Mouse (Mus musculus): Measurements from ENCODE around the gene Traf7.

Traf7 gene

GRCm38 (mm10) chr17:24478663-24479380, 48.9 kb downstream of the Traf7 start, which contains the start of gene Mlst8:
Gene Mlst8, minus strand, starts transcription at chr17:24479078.
- no peak for DNase-seq (ENCODE audit: extremely low read depth, low read depth, low spot score)

- DNase-seq (ENCODE audit: extremely low read depth, low read depth, low spot score) = no peak
Measured at GRCm38 (mm10) chr17:24477985-24478600, 49.6 kb downstream of the Traf7 start.

DNA sequence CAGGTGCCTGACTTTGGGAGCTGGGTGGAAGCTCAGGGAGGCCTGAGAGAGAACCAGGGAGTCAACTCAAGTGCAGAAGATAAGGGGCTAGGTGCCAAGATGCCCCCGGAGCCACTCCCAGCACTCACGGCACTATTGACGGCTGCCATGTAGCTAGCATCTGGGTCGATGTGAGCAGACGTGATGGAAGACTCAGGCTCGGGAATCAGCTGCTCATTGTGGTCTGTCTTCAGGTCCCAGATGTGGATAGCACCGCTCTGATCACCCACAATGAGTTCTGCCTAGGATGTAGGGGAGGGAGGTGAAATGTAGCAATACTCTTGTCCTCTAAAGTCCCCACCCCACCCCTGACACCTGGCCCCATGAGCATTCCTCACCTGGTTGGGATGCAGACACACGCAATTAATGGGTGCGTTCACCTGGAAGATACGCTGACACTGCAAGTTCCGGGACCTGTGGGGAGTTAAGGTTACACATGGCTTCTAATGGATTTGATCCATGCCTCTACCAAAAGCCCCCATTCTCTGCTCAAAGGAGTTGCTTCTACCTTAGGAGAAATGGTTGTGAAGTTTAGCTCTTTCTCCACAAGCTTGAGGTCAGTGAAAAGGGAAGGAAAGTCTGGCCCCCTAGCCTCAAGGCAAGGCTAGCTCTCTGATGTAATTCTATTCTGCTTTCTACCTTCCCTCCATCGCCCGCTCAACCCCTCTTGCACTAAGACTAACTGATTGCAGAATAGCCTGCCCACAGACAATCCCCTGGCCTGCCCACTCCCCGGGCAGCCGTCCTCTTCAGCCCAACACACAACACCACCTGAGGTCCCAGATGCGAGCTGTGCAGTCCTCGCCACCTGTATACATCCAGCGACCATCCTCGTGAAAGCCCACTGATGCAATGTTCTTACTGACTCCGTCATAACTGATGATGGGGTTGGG, 50.4 kb downstream of the Traf7 start:
- no peak for DNase-seq (ENCODE audit: extremely low read depth, low read depth, low spot score)

DNA sequence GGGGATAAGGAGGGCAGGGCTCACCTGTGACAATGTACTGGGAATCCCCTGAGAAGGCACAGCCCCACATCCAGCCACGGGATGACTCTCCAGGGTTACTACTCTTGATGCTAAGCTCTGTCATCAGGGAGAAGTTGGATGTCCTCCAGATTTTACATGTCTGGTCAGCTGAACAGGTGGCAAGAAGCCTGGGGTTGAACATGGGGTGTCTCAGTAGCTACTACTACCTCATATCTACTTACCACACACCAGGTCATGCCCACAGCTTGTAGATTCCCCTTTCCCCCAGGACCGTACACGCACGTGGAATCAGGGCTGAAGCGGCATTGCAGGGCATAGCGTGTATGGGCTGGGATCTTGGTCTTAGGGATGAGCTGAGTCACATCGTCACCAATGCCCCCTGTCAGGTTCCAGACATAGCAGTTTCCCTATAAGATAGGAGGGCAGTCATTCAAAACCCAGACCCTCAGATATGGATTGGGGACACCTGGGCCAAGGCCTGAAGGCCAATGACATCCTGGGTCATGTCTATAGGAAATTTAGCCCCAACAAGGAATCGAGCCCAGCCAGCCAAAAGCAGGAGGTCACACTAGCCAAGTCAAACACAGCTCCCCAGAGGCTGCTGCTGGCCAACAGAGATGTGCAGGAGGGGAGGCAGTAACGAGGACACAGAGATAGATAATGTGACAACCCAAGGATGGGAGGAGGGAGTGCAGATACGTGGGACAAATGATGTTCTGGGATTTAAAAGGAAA, 51.5 kb downstream of the Traf7 start:
- DNase-seq (ENCODE audit: extremely low read depth, low read depth, low spot score) = no peak

DNA sequence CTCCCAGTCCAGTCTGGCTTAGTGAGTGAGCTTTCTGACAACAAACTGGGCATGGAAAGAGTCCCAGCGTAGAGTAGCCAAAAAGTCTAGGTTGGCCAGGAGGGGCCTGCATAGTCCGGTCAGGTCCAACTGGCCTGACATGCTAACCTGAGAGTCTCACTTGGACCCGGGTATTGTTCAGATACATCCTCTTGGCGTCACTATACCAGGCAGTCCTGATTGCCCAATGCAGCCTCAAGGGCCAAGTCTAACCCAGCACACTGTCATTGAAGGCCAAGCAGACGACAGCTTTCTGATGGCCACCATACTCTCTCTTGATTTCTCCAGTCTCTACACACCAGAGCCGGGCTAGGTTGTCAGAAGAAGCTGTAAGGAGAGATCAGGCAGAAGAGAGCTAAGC, 52.2 kb downstream of the Traf7 start:
- no peak for DNase-seq (ENCODE audit: extremely low read depth, low read depth, low spot score)

- no peak for DNase-seq (ENCODE audit: extremely low read depth, low read depth, low spot score)
Measured at GRCm38 (mm10) chr17:24474557-24474956, 53.2 kb downstream of the Traf7 start.

DNA sequence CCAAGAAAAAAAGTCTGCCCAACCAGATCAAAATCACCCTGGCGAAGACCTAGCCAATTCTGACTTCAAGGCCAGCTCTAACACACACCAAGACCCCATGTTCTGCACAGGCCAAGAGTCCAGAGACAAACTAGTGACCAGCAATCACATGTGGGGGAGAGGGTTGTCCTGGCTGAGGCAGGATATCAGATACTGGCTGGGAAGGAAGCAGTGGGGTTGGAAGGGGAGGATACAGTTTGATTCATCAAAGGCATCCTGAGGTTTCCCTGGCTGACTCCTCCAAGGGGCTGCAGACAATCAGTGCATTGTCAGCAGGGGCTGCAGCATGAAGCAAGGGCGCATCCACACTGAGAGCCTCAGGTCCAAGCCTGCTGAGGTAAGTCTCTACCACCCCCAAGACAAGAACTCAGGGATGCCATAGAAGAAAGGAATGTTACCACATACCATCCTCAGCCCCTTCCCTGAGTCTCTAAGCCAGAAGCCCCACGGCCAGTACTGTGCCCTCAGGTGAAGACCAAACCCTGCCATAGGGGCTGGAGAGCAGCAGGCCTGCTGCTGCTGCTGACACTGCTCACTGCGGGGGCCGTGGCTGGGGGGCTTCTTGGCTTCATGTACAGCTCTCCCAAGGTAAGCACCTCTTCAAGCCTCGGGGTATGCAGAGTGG, 54.0 kb downstream of the Traf7 start, which contains the start of gene Bricd5:
Gene Bricd5 (plus strand): TSS at position 273 of the 664 bp plus-strand sequence.
- DNase-seq (ENCODE audit: extremely low read depth, low read depth, low spot score) = no peak

DNA sequence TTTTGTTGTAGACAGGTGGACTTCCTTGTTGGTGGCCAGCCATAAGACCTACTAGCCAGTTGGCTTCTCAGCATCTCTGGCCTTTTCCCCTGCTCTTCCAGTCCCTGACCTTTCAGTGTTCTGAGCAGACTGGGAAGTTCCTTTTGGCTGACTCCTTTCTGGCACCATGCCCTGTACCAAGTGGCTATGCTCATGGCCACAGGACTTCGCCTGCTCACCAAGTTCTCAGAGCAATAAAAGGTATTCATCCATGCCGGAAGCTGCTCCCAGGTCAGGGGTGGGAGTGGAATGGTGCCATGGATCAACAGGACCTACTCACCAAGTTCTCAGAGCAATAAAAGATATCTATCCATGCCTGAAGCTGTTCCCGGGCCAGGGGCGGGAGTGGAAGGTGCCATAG, 55.2 kb downstream of the Traf7 start:
- DNase-seq (ENCODE audit: extremely low read depth, low read depth, low spot score) = peak; percentile 78

DNA sequence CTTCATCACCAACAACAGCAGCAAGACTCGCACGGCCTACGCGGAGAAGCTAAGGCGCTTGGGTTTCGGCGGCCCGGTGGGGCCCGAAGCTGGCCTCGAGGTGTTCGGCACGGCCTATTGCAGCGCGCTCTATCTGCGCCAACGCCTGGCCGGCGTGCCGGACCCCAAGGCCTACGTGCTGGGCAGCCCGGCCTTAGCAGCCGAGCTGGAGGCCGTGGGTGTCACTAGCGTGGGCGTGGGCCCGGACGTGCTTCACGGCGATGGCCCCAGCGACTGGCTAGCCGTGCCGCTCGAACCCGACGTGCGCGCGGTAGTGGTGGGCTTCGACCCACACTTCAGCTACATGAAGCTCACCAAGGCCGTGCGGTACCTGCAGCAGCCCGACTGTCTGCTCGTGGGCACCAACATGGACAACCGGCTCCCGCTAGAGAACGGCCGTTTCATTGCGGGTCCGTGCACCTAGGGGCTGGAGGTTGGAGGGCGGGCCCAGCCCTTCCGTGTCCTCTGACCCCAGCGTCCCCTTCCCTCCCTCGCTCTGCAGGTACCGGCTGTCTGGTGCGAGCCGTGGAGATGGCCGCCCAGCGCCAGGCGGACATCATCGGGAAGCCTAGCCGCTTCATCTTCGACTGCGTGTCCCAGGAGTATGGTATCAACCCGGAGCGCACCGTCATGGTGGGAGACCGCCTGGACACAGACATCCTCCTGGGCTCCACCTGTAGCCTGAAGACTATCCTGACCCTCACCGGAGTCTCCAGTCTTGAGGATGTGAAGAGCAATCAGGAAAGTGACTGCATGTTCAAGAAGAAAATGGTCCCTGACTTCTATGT, 56.8 kb downstream of the Traf7 start:
- DNase-seq (ENCODE audit: extremely low read depth, low read depth, low spot score) = no peak

DNA sequence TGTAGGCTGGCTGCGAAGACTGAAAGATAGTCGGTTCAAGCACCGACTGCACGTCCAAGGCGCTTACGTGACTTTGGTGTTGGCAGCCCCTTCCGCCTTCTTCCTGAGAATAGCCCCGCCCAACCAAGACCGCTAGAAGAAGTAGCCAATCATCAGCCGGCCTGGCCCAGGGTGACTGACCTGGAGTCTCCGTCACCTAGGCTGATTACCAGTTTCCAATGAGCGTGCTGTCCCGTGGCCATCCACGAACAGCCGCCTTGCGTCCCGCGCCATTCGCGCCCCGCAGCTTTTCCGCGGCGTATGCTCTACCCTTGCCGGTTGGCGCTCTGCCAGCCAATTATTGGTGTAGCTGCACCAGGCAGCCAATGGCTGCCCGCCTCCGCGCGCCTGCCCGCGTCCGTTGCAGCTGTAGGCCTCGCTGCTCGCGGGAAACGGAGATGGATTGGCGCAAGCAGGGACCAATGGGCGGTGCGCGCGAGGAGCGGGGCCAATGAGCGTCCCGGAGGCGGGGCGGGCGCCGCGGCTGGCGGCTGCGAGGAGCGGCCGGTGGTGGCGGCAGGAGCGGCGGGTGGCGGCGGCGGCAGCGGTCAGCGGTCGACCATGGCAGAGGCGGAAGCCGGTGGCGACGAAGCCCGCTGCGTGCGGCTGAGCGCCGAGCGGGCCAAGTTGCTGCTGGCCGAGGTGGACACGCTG, 57.7 kb downstream of the Traf7 start, which contains the start of the genes E4f1 and Pgp:
Gene E4f1 (minus strand): TSS at position 404 of the 693 bp plus-strand sequence.
Gene Pgp (plus strand): TSS at position 483 of the 693 bp plus-strand sequence.
- DNase-seq (ENCODE audit: extremely low read depth, low read depth, low spot score) = peak; percentile 72

- DNase-seq (ENCODE audit: extremely low read depth, low read depth, low spot score) = no peak
Measured at GRCm38 (mm10) chr17:24469336-24469909, 58.3 kb downstream of the Traf7 start.

DNA sequence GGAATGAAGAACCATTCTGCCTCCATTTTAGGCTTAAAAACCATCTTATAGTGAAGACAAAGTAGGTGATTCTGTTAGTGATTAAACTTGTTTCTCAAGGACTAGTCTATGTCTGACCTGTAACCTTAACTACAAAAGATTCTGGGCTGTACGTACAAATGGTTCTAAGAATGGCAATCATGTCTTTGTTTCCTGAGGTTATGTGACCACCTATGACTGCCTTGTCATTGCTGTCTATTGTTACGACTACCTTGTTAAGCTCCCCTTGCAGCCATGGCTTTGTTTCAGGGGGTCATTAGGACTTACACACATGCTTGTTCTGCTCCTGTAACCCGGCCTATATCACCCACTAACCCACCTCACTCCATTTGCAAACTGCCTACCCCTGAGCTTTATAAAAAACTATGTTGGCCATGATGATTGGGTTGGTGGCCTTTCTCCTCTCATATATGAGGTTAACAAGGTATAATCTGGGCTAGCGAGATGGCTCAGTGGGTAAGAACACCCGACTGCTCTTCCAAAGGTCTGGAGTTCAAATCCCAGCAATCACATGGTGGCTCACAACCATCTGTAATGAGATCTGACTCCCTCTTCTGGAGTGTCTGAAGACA, 59.0 kb downstream of the Traf7 start:
- no peak for DNase-seq (ENCODE audit: extremely low read depth, low read depth, low spot score)

DNA sequence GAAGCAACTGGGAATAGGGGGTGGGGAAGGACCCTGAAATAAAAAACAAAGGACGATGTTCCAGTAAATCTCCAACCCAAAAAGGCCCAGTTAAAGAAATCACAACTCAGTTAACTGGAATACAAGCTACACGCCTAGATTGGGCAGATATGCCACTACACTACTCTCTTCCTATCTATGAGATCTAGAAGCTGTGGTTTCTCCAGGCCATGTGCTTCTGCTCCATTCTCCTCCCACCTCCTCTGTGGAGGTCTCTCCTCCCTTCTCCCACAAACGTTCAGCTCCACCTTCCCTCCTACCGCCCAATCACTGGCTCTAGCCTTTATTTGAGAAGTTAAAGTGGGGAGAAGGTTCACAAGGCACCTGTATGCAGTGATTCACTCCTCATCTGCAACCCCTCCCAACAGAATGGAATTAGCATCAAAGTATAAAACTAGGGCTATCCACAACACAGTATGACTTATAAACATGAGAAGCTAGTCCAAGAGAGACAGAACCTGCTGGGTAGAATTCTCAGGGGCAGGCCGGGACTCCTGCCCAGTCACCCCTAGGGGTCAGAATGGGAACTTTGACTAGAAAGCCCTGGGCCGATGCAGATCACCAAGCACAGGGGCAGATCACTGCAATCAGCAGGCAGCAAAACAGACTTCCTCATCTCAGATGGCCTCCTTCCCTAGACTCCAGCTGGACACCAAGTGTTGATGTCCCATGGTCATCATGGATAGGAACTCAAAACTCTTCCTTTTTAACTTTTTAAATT, 64.2 kb downstream of the Traf7 start:
- no peak for DNase-seq (ENCODE audit: extremely low read depth, low read depth, low spot score)

DNA sequence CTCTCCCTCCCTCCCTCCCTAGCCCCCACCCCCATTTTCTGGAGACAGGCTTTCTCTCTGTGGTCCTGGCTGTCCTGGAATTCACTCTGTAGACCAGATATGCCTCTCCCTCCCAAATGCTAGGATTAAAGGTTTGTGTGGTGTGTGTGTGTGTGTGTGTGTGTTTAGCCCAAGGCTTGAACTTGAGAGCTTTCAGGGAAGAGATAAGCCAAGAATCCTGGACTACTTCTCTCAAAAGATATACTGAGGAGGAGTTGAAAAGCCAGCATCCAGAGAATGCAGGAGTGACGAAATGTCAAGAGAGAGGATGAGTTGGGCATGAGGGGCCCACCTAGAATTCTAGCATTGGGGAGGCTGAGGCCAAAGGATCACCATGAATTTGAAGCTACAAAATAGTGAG, 64.8 kb downstream of the Traf7 start:
- DNase-seq (ENCODE audit: extremely low read depth, low read depth, low spot score) = no peak

- no peak for DNase-seq (ENCODE audit: extremely low read depth, low read depth, low spot score)
Measured at GRCm38 (mm10) chr17:24461580-24461979, 66.2 kb downstream of the Traf7 start.

Measured in fat pad, adult 2 months (tissue).